Mouse (Mus musculus) spleen, adult 2 months (tissue): ENCODE measurements around the gene Unc13d. TPM values are rescaled to one million over a fixed set of nuclear protein-coding genes. Genes with fewer than 3 reads are reported as not detected.
A peak's percentile ranks its signal among the peaks of the same experiment; 100 is the strongest.
"Not testable (repeated sequence)": the region's sequence is repeated elsewhere in the genome, so short reads cannot be mapped to it uniquely, and the experiment has no call there.

ENCODE experiments used
- DNase-seq, 2 experiments: peaks; one replicate each; pipeline versions ENCODE4 v3.0.0 to v3.0.0-alpha.2; 2012 to 2021; ENCODE audit warnings: low spot score in 2 of 2, low read depth in 1 of 2
- H3K27ac ChIP-seq: fragments of 200-500 bp; 2 replicates; pipeline ENCODE4 v1.5.1; 2012; ENCODE audit warnings: low read length, inconsistent platforms; ENCODE audit not compliant: insufficient read depth
- H3K27me3 ChIP-seq: fragments of 200-500 bp; 2 replicates; pipeline ENCODE4 v1.6.1; 2012; ENCODE audit warnings: mild to moderate bottlenecking, moderate library complexity, low read length, inconsistent platforms; ENCODE audit not compliant: control insufficient read depth, insufficient read depth
- H3K36me3 ChIP-seq: fragments of 200-500 bp; 2 replicates; pipeline ENCODE4 v1.6.1; 2012; ENCODE audit warnings: mild to moderate bottlenecking, low read length, inconsistent platforms; ENCODE audit not compliant: control insufficient read depth, insufficient read depth
- H3K4me1 ChIP-seq: fragments of 200-500 bp; 2 replicates; pipeline ENCODE4 v1.6.1; 2011; ENCODE audit warnings: inconsistent platforms; ENCODE audit not compliant: control insufficient read depth, insufficient read depth, insufficient read length
- H3K4me3 ChIP-seq: fragments of 200-500 bp; 2 replicates; pipeline ENCODE4 v1.5.1; 2011; ENCODE audit warnings: mild to moderate bottlenecking, inconsistent platforms; ENCODE audit not compliant: insufficient read depth, insufficient read length; ENCODE audit errors: extremely low read depth
- CTCF ChIP-seq: fragments of 200-500 bp; IDR thresholded peaks from 2 replicates; pipeline ENCODE4 v1.5.1; 2011; ENCODE audit warnings: mild to moderate bottlenecking, inconsistent platforms; ENCODE audit not compliant: insufficient read depth, insufficient read length, insufficient replicate concordance; ENCODE audit errors: extremely low read depth
- POLR2A ChIP-seq: fragments of 200-500 bp; IDR thresholded peaks from 2 replicates; pipeline ENCODE4 v1.6.1; 2011; ENCODE audit warnings: low read depth, low read length, inconsistent platforms
- WGBS: fragments of 180-500 bp; shearing (Covaris S2); methylation state at CpG from one replicate; pipeline ENCODE4 v1.1.7; 2018; 5-methylcytosine and 5-hydroxymethylcytosine counted together
- polyA plus RNA-seq: library from polyadenylated mRNA; depleted of rRNA; stranded (reverse); fragments of >200 nt; gene quantifications from 2 replicates; pipeline ENCODE4 v1.2.3, GENCODE M21; 2012

The Unc13d gene
- polyA plus RNA-seq, 1 experiment: 49.4 TPM

DNA sequence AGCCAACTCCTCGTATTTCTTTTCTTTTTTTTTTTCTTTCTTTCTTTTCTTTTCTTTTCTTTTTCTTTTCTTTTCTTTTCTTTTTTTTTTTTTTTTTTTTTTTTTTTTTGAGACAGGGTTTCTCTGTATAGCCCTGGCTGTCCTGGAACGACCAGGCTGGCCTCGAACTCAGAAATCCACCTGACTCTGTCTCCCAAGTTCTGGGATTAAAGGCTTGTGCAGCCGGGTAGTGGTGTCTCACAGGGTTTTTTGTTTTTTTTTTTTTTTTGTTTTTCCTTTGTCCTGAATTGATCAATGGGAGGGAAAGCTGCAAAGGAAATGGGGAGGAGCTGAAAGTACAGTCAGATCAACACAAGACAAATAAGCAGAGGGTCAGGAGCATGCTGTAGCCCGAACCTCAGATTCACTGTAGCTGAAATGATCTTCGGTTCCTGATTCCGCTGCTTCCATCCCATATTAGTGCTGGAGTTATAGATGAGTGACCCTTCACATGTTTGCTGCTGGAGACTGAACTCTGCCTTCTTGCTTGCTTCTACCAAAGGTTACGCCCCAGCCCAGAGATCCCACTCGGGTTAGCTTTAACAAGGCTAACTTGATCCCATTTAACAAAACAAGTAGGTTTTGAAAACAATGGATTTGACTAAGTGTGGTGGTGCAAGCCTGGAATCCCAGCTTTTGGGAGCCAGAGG is 49.4 kb downstream of the Unc13d start:
- no peak for DNase-seq

DNA sequence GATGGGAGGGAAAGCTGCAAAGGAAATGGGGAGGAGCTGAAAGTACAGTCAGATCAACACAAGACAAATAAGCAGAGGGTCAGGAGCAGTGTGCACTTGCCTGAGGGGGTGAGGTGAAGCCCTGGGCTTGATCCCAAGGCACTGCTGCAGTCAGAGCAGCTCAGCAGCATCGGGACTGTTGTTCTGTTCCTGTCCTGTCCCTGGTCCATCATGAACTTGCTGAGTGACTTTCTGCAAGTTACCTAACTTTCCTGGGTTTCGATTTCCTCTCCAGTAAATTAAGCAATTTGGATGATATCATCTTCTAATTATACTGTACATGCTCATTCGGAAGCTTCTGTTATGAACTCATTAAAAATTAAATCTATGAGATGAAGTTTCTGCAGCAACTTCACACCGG is 50.0 kb downstream of the Unc13d start, which contains the start of gene H3f3b:
Gene H3f3b (minus strand): TSS at position 207 of the 400 bp plus-strand sequence.
- Histone ChIP-seq H3K27ac (no peak within 1 kb of the TSS), H3K4me3 (no peak within 1 kb of the TSS), H3K36me3 (peaks cover 6% of the 10 kb centered on the region), H3K27me3 (no peaks in the 10 kb centered on the region), H3K4me1 (no peaks in the 10 kb centered on the region; the same call in 1 of the 2 replicates)
- 76% methylated on average over 4 of the region's 4 CpGs for WGBS
- DNase-seq: no peak
- no peak for TF ChIP-seq POLR2A
- no peak for TF ChIP-seq CTCF

More for the DNA sequence above, 49.4 kb downstream of the Unc13d start:
- no peaks in the 10 kb centered on the region; the same call in 1 of the 2 replicates for H3K4me1 ChIP-seq
- no peak for TF ChIP-seq CTCF
- no peak for TF ChIP-seq POLR2A
- H3K4me3 ChIP-seq: no peak overlapping the region
- 92% methylated on average over 9 of the region's 9 CpGs for WGBS
- no peak overlapping the region for H3K27ac ChIP-seq
- peaks cover 4% of the 10 kb centered on the region for H3K36me3 ChIP-seq
- H3K27me3 ChIP-seq: no peaks in the 10 kb centered on the region

DNA sequence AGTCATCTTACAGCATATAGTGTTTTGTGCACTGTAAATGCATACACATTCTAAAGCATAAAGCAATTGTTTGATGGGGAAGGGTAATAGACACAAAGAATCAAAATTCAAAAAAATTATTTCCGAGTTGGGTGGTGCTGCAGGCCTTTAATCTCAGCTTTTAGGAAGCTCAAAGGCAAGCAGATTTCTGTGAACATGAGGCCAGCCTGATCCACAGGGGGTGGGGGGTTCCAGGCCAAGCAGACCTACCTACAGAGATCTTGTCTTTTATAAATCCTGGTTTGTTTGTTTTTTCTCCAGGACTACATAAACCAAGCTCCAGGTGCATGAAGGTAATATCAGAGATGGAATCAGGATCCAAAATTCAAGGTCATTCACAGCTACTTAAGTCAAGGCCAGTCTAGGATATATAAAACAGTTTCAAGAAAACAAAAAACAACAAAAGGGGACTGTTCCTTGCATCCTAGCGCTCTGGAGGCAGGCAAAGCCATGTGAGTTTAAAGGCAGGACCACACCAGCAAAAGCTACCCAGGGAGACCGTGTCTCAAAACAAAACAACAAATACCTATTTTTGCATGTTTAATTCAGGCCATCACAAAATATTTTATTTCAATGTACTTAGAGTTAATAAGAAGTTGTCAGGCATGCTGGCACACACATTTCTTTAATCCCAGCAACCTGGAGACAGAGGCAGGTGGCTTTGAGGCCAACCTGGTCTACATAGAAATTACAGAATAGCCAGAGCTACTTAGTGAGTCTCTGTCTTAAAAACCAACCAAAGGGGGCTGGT is 52.5 kb downstream of the Unc13d start:
- Histone ChIP-seq H3K36me3 (peaks cover 18% of the 10 kb centered on the region), H3K27me3 (no peaks in the 10 kb centered on the region), H3K27ac (no peak overlapping the region), H3K4me1 (no peaks in the 10 kb centered on the region; the same call in 1 of the 2 replicates), H3K4me3 (no peak overlapping the region)
- TF ChIP-seq POLR2A (no peak), CTCF (no peak)
- DNase-seq: no peak
- WGBS: 89% methylated on average over 3 of the region's 3 CpGs

DNA sequence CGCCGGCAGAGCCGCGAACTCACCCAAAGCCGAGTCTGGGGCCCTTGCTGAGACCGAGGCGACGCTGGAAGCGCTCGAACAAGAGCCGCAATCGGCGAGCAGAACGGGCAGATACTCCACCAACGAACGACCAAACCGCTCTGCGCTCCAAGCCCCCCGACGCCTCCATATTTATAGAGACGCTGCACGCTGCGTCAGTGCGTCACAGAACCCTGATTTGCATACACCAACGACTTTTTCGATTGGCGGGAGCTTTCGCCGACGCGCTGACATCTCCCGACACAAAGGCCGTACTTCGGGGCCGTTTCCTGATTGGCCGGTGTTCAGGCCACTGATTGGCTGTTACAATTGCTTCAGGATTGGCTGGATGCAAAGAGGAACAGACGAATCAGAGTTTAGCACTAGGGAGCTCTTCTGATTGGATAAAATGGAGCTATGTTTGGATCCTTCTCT is 53.4 kb downstream of the Unc13d start:
- peak; percentile 99 for TF ChIP-seq POLR2A
- TF ChIP-seq CTCF: no peak
- under 1% methylated on average over 37 of the region's 37 CpGs for WGBS
- peak; percentile 90 to 99 for DNase-seq

DNA sequence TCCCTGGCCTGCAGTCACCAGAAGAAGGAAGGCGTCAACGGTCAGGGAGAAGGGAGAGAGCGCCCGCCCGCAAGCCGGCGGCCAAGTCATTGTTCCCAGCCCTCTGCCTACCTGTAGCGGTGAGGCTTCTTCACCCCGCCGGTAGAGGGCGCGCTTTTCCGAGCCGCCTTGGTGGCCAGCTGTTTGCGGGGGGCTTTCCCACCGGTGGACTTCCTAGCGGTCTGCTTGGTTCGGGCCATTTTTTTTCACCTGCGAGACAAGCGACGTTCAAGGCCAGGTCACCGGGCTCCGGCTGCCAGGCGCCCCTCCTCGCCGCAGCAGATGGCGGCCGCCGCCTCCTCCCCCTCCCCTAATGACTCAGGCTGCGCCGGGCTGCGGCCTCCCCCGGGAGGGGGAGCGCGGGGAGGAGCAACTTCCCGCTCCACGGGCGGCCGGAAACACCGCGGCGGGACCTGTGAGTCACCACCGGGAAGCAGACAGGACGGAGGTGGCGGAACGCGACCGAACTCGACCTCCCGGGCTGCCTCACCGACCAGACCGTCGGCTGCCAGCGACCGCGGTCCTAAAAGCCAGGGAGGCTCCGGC is 53.9 kb downstream of the Unc13d start:
- TF ChIP-seq POLR2A (no peak), CTCF (peak; percentile 66; the same call in 1 of the 2 replicates)
- H3K4me1 ChIP-seq: no peaks in the 10 kb centered on the region; the same call in 1 of the 2 replicates
- H3K27ac ChIP-seq: peak overlapping the region; percentile 98
- H3K27me3 ChIP-seq: no peaks in the 10 kb centered on the region
- WGBS: 1% methylated on average over 56 of the region's 57 CpGs
- peak; percentile 64 to 70 for DNase-seq
- peaks cover 18% of the 10 kb centered on the region for H3K36me3 ChIP-seq
- peak overlapping the region; percentile 77 for H3K4me3 ChIP-seq

More for the DNA sequence above, 53.4 kb downstream of the Unc13d start:
- peak overlapping the region; percentile 98 for H3K27ac ChIP-seq
- peak overlapping the region; percentile 77 for H3K4me3 ChIP-seq
- peaks cover 18% of the 10 kb centered on the region for H3K36me3 ChIP-seq
- no peaks in the 10 kb centered on the region; the same call in 1 of the 2 replicates for H3K4me1 ChIP-seq
- H3K27me3 ChIP-seq: no peaks in the 10 kb centered on the region

DNA sequence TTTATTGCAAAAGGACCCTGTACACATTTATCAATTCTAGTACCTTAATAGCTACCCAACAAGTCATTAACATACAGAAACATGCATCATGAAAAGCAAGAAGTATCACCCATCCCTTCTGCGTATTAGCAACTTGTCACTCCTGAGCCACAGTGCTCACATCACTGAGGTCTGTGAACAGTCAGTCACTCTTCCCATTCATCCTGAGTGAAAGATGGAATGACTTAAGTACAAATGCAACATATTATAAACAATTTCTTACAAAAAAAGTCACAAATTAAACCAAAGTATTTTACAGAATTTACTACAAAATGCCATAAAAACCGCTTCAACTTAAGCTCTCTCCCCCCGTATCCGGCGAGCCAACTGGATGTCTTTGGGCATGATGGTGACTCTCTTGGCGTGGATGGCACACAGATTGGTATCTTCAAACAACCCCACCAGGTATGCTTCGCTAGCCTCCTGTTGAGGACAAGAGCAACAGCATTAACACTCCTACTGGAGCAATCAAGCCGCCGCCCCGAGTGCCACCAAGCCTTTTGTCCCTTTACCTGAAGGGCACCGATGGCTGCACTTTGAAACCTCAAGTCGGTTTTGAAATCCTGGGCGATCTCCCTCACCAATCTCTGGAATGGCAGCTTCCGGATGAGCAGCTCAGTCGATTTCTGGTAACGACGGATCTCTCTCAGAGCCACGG is 54.5 kb downstream of the Unc13d start:
- not testable (repeated sequence) for DNase-seq, H3K4me1 ChIP-seq, H3K27me3 ChIP-seq
- 2% methylated on average over 18 of the region's 18 CpGs for WGBS
- Histone ChIP-seq H3K27ac (peak overlapping the region; percentile 98), H3K4me3 (peak overlapping the region; percentile 77), H3K36me3 (peaks cover 18% of the 10 kb centered on the region)
